Mouse (Mus musculus) adrenal gland, postnatal 10 days (tissue): Measurements from ENCODE around the gene Sppl3. TPM values are rescaled to one million over a fixed set of nuclear protein-coding genes. Genes with fewer than 3 reads are reported as not detected.
"Not testable (repeated sequence)": the region's sequence is repeated elsewhere in the genome, so short reads cannot be mapped to it uniquely, and the experiment has no call there.

Experiments used
- DNase-seq: peaks from one replicate; pipeline ENCODE4 v3.0.0; 2021; ENCODE audit warnings: mixed read lengths
- total RNA-seq, 2 experiments: library from RNA; stranded (reverse); gene quantifications; 2 replicates each; pipeline ENCODE4 v1.2.3; 2021

The Sppl3 gene
- total RNA-seq, 2 experiments from 2014 or later: 54.7 to 63.1 TPM

GRCm38 (mm10) chr5:115037099-115037498 is 26.2 kb downstream of the Sppl3 start:
- no peak for DNase-seq

- DNase-seq: peak; percentile 65
These were observed 29.8 kb downstream of the Sppl3 start for GRCm38 (mm10) chr5:115040756-115041155.

- DNase-seq: no peak
These were observed 32.7 kb downstream of the Sppl3 start for GRCm38 (mm10) chr5:115043626-115044025.

DNA sequence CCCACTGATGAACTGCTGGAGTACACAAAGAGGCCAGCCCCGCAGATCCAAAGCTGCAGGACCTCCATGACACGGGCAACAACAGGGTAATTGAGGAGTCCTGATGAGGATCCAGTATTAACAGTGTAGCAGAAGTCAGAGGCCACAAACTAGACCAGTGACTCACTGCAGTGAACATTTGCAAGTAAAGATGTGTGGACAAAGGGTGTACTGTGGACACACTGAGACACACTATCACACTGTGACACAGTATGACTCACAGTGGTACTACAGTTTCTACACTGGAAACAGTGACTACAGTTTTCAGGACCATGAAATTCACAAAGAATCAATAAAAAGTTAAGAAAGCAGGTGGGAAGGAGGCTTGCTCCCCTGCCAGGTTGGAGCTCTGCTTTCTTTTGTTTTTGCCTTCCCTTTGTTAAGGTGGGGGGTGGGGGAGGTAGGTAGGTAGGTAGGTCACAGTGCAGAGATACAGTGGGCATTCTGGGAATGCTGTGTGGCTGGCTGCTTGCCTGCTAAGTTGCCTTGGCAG is 34.3 kb downstream of the Sppl3 start:
- no peak for DNase-seq

- DNase-seq: no peak
These were observed 38.8 kb downstream of the Sppl3 start for GRCm38 (mm10) chr5:115049692-115050091.

GRCm38 (mm10) chr5:115050776-115051175 is 39.8 kb downstream of the Sppl3 start:
- DNase-seq: no peak

DNA sequence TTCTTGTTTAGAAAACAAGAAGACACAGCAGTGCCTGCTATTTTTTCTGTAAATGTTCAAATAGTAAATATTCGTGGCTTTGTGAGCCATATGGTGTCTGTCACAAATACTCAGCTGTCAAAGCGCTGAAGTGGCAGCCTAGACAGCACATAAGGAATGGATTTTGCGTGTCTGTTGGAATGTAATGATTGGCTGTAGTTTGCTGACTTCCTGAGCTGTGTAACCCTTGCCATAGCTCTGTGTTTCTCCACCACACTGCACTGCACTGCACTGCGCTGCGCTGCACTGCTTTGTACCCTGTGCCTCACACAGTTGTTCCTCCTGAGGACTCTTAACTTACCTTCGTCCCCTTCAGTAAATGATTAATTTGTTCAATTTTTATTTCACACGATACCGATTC is 41.6 kb downstream of the Sppl3 start:
- DNase-seq: no peak

GRCm38 (mm10) chr5:115053791-115054396 is 43.0 kb downstream of the Sppl3 start:
- no peak for DNase-seq

DNA sequence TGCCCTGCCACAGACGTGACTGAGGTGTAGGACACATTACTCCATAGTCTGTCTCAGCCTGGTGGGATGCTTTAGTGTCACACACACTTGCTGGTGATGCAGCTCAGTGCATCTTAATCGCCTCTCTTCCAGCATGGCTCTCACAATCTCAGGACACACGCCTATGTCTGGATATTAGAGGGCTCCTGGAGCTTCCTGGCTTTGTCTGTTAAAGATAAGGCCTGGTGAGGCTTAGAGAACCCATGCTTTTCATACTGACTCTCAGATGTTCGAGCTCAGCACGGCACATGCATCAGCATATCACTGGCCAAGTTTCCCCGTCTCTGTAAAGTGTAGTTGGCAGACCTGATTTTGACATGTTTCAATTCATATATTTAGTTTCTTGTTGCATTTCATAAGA is 44.5 kb downstream of the Sppl3 start:
- no peak for DNase-seq

DNA sequence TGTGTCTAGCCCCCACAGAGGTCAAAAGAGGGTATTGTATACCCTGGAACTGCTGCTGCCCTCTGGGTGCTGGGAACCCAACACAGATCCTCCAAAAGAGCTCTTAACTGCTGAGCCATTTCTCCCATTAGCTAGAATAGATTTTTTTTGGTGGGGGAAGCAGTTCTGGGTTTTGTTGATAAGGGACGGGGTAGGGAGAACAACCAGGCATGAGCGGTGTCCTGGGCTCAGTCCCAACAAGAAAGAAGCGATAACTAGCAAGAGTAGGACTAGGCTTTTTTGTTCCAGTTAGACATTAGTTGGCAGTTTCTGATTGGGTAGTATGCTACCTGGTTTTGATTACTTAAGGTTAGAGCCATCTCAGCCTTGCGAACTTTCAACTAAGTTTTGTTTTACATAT is 46.2 kb downstream of the Sppl3 start:
- DNase-seq: no peak

- DNase-seq: no peak
These were observed 47.8 kb downstream of the Sppl3 start for GRCm38 (mm10) chr5:115058584-115059297.

DNA sequence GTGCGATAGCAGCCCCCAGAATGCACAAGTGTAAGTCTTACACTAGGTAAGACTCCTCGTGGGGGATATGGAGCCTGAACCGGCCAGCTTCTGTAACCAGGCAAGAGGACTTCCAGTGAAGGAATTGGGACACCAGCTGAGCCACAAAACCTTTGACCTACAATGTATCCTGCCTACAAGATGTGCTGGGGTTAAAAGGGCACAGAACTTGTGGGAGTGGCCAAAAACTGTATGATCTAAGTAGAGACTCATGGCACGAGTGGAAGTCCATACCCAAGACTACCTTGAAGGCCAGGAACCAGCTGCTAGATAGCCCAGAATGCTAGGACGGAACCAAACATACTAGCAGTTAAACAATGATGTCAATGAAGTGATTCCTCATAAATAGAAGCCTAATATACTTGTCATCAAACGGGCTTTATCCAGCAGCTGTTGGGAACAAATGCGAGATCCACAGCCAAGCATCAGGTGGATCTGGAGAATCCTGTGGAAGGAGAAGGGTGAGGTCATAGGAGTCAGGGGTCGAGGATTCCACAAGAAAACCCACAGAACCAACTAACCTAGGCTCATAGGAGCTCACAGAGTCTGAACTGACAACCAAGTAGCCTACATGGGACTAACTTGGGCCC is 49.2 kb downstream of the Sppl3 start:
- no peak for DNase-seq

- no peak for DNase-seq
These were observed 50.0 kb downstream of the Sppl3 start for GRCm38 (mm10) chr5:115060977-115061376.

DNA sequence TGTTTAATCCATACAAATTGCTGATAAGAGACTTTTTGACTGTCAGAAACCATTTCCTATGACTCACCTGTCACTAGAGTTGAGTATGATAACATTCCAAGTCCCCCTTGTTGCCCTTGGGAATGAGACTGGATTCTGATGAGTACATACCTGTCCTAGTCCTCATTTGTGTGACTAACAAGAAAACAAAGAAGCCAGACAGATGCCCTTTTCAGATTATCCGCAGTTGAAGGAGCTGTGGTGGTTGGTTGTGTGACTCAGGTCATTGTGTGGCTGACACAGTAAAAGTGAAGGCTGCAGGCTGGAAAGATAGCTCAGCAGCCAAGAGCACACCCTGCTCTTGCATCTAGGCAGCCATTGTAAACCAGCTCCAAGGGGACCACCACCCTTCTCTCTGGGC is 51.6 kb downstream of the Sppl3 start:
- DNase-seq: no peak

DNA sequence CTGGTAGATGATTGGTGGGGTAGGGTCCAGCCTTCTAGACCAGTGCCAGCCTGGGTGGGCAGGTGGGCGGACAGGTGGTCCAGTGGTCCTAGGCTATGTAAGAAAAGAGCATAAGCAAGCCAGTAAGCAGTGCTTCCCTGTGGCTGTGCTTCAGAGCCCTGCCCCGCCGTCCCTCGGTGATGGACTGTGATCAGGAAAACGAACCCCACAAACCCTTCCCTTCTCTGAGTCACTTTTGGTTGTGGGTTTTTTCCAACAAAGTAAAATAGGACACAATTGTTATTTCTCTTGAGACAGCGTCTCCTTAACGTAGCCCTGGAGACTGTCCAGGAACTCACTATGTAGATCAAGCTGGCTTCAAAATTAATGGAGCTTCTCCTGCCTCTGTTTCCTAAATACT is 52.5 kb downstream of the Sppl3 start:
- no peak for DNase-seq

DNA sequence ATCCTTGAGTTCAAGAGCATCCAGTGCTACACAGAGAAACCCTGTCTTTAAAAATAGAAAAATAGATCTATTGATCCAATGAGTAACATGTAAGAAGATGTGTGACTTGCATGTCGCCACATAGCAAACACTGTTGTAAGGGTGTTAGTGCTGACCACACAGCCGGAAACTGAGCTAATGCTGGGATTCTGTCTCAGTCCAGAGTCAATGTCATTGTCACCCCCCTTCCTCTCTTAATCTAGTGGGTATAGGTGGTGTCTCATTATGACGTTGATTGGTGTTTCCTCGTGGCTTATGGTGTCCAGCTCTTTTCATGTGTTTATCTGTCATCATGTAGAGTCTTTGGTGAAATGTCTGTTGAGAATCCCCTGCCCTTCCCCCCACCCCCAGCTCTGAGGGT is 55.3 kb downstream of the Sppl3 start:
- DNase-seq: no peak

- DNase-seq: no peak
These were observed 57.9 kb downstream of the Sppl3 start for GRCm38 (mm10) chr5:115068671-115069421.

- DNase-seq: no peak
These were observed 58.7 kb downstream of the Sppl3 start for GRCm38 (mm10) chr5:115069611-115070010.

GRCm38 (mm10) chr5:115070457-115070856 is 59.5 kb downstream of the Sppl3 start:
- DNase-seq: no peak

DNA sequence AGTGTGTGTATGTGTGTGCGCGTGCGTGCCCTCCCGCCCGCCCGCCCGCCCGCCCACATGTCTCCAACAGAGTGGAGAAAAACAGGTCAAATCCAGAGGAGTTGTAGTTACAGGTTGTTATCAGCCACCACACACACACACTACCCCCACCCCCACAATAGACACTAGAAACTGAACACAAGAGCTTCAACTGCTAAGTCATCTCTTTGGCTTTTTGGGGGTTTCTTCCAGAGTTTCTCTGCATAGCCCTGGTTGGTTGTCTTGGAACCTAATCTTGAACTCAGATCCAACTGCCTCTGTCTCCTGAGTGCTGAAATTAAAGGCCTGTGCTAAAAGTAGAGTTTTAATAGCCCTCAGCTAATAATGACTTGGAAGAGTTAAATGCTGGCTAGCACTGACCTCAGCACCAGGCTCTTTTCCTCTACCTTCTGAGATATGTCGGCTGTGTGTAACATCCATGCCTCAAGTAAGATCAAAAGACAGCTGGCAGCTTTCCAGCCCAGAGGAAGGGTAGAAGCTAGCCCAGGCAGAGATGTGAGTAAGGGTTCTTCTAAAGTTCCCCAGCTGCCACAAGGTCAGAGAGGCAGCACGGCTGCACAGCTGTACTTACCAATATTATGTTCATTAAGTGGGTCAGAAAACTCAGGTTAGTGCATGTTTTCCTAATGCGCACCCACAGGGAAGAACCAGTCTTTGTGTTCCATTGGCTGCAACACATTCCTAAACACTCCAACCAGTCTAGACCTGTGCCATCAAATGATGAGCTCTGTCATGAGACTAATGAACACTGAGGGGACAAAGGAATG is 60.4 kb downstream of the Sppl3 start:
- DNase-seq: peak; percentile 68

DNA sequence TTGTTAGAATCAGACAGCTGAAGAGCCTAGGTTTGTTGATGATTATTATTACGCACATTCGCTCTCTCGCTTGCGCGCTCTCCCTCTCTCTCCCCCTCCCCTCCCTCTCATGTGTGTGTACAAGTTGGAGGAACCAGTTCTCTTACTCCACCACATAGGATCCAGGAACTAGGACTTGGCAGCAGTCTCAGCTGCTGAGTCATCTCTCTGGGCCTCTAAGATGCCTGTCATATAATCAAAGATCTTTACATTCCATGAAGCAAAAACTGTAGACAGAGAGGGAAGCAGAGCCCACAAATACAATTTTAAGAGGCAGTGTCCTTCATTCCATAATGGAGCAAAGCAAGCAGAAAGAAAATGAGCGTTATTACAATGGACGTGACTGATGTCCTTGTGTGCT is 61.2 kb downstream of the Sppl3 start:
- DNase-seq: peak; percentile 46

DNA sequence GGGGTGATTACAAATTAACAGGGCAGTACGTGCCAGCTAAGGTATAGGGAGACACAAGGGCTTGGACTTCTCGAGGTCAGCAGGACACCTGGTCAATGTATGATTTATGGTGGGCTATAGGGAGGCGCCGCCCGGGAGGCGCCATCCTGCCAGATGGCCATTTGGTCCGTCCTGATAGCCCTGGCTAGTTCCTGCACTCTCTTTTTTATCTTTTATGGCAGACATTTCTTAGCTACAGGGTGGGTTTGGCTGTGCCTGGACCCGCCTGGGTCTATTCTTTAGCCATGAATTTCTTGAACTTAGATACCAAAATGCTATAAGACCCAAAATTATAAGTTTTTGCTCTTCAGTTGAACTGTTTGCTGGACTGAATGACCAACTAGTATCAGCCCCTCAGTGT is 62.4 kb downstream of the Sppl3 start:
- DNase-seq: not testable (repeated sequence)
